Mouse (Mus musculus): ENCODE data around the gene Acsl4.

Acsl4 gene

GRCm38 (mm10) chrX:142390247-142390908 lies at the start of gene Acsl4:
Acsl4 (minus strand) TSS chrX:142390535.
- in situ Hi-C loops (cut with MseI, MboI): no loop called here

DNA sequence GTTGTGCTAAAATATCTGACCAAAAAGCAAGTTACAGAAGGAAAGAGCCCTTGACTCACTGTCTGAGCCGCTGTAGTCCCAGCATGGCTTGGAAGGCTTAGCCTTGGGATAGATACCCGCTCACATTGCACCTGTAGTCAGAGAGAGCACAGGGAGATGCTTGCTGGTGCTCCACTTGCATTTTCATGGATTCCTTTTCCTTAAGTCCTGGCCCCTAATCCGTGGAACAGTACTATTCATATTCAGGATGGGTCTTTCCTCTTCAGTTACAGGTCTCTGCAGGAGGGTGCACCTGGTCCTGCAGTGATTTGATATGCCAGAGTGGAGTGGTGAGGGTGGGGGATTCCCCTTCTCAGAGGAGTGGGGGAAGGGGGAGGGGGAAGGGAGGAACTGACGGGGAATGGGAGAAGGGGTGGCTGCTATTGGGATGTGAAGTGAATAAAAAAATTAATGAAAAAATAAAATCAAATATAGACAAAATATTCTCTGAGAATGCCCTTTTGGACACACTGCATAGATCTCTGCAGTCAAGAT lies 47.7 kb upstream of the Acsl4 start:
- in situ Hi-C loops (cut with MseI, MboI): no loop called here

- in situ Hi-C loops (cut with MseI, MboI): no loop called here
Measured at GRCm38 (mm10) chrX:142432846-142433245, 42.5 kb upstream of the Acsl4 start.

DNA sequence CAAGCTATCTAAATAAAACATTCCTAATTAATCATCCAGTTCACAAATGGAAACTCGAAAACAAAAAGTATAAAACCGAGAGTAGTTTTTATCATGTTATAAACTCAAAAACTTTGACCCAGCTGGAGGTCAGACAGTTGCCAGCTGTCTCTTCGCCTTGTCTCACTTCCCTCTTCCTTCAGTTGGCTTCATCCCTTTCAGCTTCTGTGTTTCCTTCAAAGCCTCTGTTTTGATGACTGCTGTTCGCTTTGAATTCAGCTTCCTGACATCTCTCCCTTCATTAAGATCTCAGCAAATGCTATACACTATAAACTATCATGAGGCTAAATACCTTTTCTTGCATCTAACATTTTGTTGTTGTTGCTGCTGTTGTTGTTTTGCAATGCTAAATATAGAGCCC lies 36.8 kb upstream of the Acsl4 start:
- in situ Hi-C loops (cut with MseI, MboI): no loop called here

- in situ Hi-C loops (cut with MseI, MboI): no loop called here
Measured at GRCm38 (mm10) chrX:142426628-142427027, 36.3 kb upstream of the Acsl4 start.

- in situ Hi-C loops (cut with MseI, MboI): no loop called here
Measured at GRCm38 (mm10) chrX:142413884-142414283, 23.5 kb upstream of the Acsl4 start.

- in situ Hi-C loops (cut with MseI, MboI): no loop called here
Measured at GRCm38 (mm10) chrX:142410060-142410459, 19.7 kb upstream of the Acsl4 start.

DNA sequence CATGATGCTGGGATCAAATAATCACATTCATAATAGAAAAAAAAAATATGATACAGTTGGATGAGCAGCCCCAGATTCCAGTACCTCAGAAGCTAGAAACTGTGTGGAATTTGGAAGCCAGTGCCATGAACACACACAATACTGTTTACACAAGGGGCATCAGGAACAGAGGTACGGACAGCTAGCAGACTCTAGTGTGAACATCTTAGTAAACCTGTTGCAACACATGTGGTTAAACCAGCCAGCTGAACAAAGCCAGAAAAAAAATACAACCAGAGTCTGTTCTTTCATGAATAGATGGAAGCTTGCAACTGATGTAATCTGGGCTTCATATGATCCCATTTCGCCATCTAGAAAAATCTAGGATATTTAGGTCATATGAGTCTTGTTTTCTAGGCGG lies 19.0 kb upstream of the Acsl4 start:
- in situ Hi-C loops (cut with MseI, MboI): no loop called here

DNA sequence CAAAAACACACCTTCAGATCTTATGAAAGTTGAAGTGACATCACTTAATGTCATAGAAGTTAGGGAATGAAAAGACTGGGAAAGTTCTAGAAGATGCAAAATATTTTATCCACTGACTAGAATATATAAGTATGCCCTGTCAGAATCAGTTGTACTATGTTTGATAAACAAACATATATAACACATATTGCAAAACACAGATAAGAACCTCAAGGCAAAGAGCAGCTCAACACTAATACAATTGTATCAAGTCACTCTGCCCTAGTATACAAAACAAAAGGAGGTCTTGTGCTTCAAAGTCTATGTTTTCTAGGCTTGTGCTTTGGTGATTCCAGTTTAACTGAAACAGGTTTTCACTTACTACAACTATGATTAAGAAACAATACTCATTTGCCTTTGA lies 12.8 kb upstream of the Acsl4 start:
- in situ Hi-C loops (cut with MseI, MboI): no loop called here

GRCm38 (mm10) chrX:142398621-142399020 lies 8.3 kb upstream of the Acsl4 start:
- in situ Hi-C loops (cut with MseI, MboI): no loop called here

DNA sequence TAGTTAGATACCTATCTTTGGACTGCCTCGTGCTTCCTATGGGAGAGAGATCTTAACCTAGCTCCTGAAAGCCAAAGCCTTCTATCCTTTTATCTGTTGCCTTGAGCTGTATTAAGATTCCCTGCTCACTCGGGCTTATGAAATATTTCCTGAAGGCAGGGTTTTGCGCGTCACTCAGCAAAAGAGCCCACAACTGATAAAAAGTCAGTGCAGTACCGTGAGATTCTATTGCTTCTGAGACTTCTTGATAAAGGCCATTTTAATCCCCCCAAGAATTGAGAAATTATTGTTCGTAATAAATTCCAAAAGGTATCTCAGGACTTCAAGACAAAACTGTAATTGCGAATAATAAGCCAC lies 552 bp upstream of the Acsl4 start:
- in situ Hi-C loops (cut with MseI, MboI): no loop called here

GRCm38 (mm10) chrX:142389581-142390159 lies 665 bp downstream of the Acsl4 start:
- in situ Hi-C loops (cut with MseI, MboI): loop anchor here in 1 of 2 experiments (5.0 kb wide), 1 partner anchor 138 kb away; no protein-coding TSS in a partner anchor

DNA sequence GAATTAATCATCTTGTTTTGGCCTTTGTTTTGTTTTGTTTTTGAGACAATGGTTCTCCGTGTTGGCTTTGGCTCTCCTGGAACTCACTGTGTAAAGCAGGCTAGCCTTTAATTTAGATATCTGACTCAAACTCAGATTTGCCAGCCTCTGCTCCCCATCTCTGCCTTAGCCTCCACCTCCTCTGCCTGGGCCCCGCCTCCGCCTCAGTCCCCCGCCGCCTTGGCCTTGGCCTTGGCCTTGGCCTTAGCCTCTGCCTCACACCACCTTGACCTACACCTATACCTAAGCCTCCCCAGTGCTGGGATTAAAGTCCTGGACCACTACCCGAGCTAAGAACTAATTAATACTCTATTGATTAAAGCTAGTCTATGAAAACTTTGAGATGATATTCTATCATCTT lies 2.2 kb downstream of the Acsl4 start:
- in situ Hi-C loops (cut with MseI, MboI): loop anchor here in 1 of 2 experiments (5.0 kb wide), 1 partner anchor 139 kb away; no protein-coding TSS in a partner anchor

DNA sequence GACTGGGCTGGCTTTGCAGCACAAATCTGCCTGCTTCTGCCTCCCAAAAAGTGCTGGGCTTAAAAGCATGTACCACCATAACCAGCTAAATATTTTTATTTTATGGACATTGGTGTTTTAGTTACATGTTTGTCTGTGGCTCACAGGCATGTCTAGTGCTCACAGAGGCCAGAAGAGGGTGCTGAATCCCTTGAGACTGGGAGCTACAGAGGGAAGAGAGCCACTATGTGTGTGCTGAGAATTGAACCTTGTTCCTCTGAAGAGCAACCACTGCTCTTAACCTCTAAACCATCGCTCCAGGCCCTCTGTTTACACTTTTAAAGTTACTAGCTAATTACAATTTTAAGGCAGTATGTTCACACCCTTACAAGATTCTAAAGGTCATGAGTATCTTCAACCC lies 2.7 kb downstream of the Acsl4 start:
- in situ Hi-C loops (cut with MseI, MboI): loop anchor here in 1 of 2 experiments (5.0 kb wide), 1 partner anchor 140 kb away; no protein-coding TSS in a partner anchor

DNA sequence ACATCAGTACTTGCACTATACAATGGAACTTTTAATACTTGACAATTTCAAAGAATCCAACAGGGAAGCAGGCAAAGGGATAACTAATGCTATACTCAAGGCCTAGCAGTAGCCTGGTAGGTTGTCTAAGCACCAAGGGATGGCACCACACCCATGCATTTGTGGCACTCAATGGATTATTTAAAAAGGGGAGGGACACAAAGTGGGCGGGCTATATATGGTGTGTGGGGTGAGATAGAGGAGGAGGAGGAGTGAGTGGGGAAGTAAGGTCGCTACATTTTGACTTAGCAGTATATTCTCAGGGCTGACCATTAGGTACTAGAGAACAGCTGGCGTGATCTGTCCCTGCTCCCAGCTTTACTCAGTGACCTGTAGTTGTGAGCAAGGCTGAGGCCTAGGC lies 5.4 kb downstream of the Acsl4 start:
- in situ Hi-C loops (cut with MseI, MboI): loop anchor here in 1 of 2 experiments (5.0 kb wide), 1 partner anchor 142 kb away; no protein-coding TSS in a partner anchor

GRCm38 (mm10) chrX:142379894-142380293 lies 10.4 kb downstream of the Acsl4 start:
- in situ Hi-C loops (cut with MseI, MboI): loop anchor here in 1 of 2 experiments (5.0 kb wide), 1 partner anchor 147 kb away; no protein-coding TSS in a partner anchor

DNA sequence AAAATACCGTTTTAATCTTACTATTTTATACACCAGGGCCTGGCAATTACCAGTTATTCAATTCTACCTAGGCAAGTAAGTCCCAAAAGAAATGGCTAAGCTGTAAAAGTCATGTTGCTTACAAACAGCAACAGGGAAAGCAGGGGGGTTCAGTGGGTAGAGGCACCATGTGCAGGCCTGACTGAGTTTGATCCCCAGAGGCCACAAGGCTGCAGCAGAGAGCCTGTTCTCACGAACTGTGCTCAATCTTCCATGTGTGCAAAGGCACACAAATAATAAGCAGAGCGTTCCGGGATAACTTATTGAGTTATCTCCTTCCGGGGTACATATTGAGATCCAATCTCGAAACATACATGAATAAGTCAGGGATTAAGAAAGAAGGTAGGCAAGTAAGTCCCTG lies 12.3 kb downstream of the Acsl4 start:
- in situ Hi-C loops (cut with MseI, MboI): loop anchor here in 1 of 2 experiments (5.0 kb wide), 1 partner anchor 149 kb away; no protein-coding TSS in a partner anchor

- in situ Hi-C loops (cut with MseI, MboI): loop anchor here in 1 of 2 experiments (5.0 kb wide), 1 partner anchor 150 kb away; no protein-coding TSS in a partner anchor
Measured at GRCm38 (mm10) chrX:142377358-142377757, 13.0 kb downstream of the Acsl4 start.

- in situ Hi-C loops (cut with MseI, MboI): loop anchor here in 1 of 2 experiments (5.0 kb wide), 1 partner anchor 151 kb away; no protein-coding TSS in a partner anchor
Measured at GRCm38 (mm10) chrX:142376747-142377146, 13.6 kb downstream of the Acsl4 start.

- in situ Hi-C loops (cut with MseI, MboI): loop anchor here in 1 of 2 experiments (5.0 kb wide), 1 partner anchor 152 kb away; no protein-coding TSS in a partner anchor
Measured at GRCm38 (mm10) chrX:142375519-142375918, 14.8 kb downstream of the Acsl4 start.

DNA sequence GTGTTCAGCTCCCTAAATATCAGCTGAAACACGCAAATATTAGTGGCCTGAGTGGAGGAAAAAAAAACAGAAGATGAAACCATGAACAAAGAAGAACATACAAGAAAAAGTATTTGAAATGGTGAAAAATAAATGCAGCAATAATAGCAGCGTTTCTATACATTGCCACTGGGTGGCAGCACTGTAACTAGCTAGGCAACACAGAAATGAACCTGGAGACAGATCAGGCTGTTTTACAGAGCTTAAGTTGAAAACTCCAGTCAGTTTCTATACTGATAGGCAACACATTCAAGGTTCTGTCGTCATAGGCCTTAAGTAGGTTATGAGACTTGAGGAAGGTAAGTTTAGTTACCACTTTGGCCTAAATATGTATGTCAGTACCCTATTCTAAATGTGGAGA lies 17.9 kb downstream of the Acsl4 start:
- in situ Hi-C loops (cut with MseI, MboI): no loop called here

- in situ Hi-C loops (cut with MseI, MboI): no loop called here
Measured at GRCm38 (mm10) chrX:142369935-142370334, 20.4 kb downstream of the Acsl4 start.

GRCm38 (mm10) chrX:142363882-142364281 lies 26.5 kb downstream of the Acsl4 start:
- in situ Hi-C loops (cut with MseI, MboI): no loop called here
